Mouse (Mus musculus) B cell, adult 2 months (primary cell): ENCODE measurements around the gene Maged1.
"Not testable (repeated sequence)": the region's sequence is repeated elsewhere in the genome, so short reads cannot be mapped to it uniquely, and the experiment has no call there.

ENCODE experiments used
- DNase-seq, 2 experiments: peaks; one replicate each; pipeline ENCODE4 v3.0.0; 2022

Maged1 gene

DNA sequence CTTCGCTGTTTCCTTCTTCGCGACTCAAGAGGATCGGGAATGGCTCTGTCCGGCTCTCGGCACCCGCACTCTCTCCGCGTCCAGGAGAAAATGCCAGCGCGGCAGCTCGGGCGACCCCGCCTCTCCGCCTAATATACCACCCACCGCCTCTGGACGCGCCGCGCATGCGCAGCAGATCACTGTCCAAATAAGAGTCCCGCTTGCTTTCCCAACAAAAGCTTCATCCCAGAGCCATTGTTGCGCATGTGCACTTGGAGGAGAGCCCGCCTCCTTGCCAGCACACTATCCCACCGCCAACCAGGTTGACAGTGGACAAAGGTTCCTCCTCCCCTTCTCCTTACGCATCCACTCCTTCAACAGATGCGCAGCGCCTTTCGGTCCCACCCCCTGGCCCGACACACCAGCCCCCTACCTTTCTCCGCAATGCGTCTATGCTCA is at the start of gene Maged1:
TSS of gene Maged1 (minus strand) at position 226 of the 438 bp plus-strand sequence.
- peak; percentile 35 to 43 for DNase-seq

DNA sequence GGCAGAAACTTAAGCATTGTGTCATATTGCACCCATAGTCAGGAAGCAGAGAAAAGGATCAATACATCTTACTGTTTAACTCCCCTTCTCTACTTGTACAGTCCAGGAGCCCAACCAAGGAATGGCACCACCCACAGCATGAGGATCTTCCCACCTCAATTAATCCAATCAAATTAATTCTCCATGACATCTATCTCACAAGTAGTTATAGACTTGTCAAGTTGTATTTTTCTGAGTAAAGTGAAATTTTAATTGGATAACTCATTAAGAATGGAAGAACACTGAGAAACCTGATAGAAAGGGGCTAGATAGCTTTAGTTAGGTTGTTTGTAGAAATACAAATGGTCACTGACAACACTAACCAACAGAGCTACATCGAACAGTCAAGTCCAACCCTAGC is 38.3 kb upstream of the Maged1 start:
- DNase-seq: no peak

DNA sequence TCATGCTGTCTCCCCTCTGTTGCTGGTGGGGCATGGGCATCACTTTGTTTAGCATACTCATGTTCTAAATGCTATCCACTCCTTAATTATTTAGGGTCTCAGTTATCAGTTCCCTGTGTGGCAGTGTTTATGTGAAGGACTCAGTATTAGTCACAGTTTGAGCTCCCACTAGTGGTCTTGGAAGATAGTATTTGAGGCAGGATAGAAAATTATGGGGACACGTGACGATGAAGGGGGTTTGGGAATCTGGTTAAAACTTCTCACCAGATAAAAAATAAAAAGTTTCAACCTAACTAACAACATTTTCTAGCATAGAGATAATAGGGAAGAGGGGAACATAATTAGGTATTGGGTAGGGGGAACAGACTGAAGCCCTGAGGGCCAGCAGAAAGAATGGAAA is 22.8 kb upstream of the Maged1 start:
- DNase-seq: no peak

DNA sequence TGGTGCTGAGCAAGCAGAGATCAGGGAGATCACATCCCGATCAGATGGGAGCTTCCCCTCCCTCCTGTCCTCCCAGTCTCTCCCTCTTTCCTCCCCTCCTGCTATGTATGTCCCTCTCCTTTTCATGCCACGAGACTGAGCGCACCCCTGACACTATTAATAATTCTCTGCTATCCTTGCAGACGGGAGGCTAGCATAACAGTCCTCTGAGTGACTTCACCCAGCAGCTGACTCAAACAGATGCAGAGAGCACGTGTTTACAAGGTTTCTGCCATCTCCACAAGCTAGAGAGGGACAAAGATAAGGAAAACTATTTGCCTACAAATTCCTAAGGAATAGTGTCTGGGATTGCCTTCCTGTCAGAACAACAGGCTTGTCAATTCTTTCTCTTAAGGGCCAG is 20.4 kb upstream of the Maged1 start:
- no peak for DNase-seq

DNA sequence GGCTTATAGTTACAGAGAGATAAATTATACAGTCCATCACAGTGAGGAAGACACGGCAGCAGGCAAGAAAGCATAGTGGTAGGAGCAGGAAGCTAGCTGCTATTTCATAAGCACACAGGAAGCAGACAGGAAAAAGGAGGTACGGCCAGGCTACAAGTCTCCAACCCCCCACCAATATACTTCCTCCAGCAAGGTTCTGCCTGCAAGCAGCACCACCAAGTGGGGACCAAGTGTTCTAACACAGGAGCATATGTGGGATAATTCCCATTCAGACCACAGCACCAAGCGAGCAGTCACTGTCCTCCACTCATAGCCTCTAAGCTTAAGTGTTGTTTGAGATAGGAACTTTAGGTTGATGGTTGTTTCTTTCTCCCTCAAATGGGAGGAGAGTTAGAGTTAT is 6.3 kb upstream of the Maged1 start:
- DNase-seq: no peak

DNA sequence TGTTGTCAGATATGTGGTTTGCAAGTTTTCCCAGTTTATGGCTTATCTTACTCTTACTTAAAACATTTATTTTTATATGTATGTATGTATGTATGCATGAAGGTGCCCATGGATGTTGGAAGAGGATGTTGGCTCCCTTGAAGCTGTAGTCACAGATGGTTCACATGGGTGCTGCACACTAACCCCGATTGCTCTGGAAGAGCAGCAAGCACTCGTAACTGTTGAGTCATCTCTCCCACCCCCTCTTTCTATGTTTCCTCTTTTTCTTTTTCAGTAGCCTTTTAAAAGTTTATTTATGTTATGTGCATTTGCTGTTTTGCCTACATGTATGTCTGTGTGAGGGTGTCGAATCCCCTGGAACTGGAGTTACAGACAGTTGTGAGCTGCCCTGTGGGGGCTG is 4.0 kb upstream of the Maged1 start:
- no peak for DNase-seq

DNA sequence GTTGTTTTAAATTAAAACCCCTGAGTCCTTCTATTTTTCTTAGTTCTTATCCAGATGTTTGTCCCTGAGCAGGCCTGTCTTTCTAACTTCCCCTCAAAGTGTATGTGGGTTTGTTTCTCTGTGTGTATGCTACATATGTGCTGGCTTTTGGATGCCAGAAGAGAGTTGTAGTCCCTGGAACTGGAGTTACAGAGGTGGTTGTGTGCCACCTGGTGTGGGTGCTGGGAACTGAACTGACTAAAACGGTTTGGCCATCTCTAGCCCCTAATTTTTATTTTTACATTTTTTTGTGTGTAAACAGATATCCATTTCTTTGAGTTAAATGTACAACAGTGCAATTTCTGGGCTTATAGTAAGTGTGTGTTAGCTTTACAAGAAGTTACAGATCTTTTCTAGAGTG is 3.0 kb upstream of the Maged1 start:
- DNase-seq: peak; percentile 20 to 41

DNA sequence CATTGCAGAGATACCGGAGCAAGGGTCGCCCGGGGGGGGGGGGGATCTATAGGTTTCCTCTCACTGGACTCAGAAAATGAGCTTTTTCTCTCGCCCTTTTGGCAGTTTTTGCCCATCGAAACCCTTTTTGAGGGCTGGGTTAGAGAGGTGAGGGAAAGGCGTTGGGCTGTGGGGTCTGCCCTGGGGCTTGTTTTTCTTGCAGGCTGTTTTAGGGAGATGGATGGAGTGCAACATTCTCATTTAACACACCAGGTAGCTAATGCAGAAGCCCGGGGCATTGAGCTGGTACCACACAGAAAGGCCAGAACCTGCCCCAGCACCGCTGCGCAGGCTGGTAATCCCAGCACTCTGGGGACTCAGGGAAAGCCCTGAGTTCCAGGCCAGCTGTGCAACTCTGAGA is 593 bp upstream of the Maged1 start:
- DNase-seq: no peak

DNA sequence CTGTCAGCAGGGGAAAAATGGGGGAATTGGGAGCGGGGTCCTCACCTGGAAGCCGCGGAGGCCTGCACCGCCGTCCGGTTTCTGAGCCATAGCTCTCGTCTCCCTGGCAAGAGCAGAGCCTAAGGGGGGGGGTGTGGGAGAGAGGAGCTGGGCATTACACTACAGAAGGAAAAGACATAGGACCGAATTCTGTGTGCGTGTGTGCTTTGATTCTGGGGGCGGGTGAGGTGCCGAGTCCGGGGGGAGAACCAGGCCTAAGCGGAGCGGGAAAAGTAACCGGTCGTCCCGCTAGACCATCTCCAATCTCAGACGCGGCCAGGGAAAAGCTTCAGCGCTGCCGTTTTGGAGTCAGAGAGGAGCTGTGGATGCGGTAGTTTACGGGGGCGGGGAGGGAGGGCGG is 737 bp downstream of the Maged1 start:
- DNase-seq: peak; percentile 1 to 10

DNA sequence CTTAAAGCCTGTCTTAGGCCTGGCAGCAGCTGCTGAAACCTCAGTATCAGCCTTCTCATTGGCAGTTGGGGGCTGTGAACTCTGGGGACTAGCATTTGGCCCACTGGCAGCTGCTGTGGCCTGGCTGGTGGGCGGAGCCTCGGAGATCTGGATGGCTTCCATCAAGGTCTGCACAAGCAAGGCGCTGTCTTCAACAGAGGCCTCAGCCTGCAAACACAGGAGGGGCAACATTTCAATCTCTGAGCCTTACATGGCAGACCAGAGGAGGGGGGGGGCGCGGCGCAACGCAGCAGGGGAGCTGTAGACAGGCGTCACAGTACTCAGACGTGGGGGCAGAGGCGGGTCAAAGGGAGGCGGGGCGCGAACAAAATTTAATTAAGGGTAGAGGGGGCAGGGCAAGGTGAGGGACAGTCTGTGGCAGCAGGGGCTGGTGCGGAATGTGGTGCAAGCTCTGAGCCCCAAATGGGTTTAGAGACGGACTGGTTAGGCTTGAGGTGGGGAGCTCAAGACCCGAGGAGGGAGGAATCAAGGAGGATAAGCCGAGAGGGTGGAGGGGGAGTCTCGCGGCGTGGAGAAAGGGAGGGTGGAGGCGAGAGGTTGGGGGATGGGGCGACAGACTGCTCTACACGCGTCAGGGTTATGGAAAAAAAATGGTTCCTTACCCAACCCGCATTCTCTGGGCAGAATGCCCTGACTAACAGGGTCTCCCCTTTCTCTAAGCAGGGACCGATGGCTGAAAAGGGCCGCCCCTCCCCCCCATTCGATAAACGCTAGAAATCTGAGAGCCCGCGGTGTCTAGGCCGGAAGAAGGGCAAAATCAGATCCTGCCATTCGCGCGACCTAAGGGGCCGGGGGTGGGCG is 1.4 kb downstream of the Maged1 start:
- peak; percentile 24 to 33 for DNase-seq

DNA sequence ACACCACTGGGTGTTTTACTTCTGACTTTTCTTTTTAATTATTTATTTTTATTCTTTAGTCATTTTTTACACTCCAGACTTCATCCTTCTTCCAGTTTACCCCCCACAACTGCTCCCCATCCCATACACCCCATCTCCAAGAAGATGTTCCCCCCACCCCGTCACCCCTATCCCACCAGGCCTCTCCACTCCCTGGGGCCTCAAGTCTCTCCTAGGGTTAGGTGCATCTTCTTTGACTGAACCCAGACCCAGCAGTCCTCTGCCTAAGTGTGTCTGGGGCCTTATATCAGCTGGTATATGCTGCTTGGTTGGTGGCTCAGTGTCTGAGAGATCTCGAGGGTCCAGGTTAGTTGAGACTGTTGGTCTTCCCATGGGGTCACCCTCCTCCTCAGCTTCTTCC is 7.6 kb downstream of the Maged1 start:
- DNase-seq: no peak

DNA sequence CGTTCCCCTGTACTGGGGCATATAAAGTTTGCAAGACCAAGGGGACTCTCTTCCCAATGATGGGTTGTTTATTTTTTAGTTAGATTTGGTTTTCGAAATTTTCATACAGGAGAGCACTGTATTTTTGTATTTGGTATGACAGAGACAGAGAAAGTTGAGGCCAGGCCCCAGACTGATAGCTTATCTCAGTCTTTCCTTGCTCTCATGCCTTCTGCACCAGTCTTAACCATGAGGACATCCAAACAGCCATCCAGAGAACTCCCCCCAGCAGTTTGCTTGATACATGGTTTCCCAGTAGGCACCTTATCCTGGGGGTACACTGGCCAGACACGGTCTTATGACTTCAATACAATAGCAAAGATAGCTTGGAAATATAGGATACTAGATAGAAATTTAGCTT is 11.6 kb downstream of the Maged1 start:
- no peak for DNase-seq

DNA sequence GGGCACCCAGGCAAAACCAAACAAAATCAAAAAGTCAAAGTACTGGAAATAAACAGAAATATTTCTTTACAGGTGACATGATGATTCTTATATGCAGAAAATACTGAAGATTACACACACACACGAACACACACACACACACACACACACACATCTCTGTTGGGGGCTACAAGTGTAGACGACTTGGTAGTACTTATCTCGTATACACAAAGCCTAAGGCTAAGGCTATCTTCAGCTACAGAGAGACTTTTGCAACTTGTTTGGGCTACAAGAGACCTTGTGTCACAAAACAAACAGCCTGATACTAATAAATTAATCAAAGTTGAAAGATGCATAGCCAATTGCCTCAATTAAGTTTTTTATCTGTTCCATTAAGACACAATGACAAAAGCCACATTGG is 19.8 kb downstream of the Maged1 start:
- DNase-seq: no peak

DNA sequence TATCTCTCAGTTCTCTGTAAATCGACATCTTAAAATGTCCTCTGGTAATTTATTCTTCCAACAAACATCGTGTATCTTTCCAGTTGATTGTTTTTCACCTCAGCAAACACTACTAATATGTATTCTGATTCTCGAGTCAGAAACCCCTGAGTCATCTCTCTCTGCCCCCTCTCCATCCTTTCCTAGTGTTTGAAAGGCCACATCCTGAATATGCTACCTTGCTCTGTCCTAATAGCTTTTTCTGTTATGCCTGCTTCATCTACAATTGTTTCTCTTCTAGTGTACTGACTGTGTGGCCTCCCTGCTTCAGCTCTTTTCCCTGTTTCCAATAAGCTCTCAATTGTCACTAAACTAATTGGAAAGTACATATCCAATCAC is 33.5 kb downstream of the Maged1 start:
- DNase-seq: no peak

DNA sequence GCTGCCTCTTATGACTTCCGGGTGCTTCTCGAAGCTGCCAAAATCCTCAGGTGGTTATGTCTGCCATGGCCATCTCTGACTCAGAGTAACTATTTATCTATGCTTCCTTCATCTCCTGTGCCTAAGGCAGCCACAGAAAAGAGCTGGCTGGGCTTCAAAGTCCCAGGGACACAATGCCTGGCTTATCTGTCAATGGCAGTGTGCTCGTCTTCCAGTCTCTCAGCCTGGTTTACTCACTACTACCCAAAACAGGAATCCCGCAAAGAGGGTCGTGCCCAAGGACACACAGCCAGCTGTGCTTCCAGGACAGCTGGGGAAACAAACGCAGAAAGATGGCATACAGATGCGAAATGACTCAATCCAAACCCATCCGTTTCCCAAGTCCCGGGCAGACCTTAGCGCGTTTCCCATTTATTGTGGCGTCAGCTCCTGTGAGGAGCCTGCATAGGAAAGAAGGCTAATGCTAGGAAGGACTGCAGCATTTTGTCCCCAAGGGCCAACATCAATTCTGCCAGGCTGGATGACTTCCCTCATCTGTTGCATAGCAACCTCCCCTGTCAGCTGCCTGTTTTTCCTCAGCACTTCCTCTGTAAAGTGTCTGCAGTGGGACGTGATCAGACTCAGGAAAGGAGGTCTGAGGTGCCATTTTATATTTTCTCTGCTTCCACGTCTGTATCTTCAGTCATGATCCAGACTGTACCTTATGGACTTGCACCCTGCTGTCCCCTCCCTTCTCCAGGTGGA is 34.1 kb downstream of the Maged1 start:
- DNase-seq: not testable (repeated sequence)

DNA sequence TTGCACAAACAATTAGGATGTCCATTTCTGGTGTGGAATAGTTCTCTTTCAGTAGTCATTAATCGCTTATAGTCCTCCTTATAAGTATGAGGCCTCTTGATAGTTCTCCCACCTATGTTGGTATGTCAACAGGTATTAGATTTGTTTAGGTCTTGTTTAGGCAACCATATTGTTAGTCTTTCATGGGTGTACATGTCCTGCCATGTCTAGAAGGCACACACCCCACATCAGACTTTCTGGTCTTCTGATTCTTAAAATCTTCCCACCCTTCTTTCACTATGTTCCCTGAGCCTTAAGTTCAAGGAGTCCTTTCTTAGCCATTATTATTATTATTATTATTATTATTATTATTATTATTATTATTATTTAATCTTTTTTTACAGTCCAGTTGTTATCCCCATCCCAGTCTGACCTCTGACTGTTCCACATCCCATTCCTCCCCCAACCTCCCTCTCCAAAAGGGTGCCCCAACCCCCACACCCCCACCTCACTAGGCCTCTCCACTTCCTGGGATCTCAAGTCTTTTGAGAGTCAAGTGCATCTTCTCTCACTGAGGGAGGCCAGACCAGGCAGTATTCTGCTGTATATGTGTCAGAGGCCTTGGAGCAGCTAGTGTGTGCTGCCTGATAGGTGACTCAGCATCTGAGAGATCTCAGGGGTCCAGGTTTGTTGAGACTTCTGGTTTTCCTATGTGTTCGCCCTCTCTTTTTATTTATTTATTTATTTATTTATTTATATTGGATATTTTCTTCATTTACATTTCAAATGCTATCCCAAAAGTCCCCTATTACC is 55.7 kb downstream of the Maged1 start:
- no peak for DNase-seq
